Mouse (Mus musculus): Measurements from ENCODE around the gene Nubp2.

Gene Nubp2

DNA sequence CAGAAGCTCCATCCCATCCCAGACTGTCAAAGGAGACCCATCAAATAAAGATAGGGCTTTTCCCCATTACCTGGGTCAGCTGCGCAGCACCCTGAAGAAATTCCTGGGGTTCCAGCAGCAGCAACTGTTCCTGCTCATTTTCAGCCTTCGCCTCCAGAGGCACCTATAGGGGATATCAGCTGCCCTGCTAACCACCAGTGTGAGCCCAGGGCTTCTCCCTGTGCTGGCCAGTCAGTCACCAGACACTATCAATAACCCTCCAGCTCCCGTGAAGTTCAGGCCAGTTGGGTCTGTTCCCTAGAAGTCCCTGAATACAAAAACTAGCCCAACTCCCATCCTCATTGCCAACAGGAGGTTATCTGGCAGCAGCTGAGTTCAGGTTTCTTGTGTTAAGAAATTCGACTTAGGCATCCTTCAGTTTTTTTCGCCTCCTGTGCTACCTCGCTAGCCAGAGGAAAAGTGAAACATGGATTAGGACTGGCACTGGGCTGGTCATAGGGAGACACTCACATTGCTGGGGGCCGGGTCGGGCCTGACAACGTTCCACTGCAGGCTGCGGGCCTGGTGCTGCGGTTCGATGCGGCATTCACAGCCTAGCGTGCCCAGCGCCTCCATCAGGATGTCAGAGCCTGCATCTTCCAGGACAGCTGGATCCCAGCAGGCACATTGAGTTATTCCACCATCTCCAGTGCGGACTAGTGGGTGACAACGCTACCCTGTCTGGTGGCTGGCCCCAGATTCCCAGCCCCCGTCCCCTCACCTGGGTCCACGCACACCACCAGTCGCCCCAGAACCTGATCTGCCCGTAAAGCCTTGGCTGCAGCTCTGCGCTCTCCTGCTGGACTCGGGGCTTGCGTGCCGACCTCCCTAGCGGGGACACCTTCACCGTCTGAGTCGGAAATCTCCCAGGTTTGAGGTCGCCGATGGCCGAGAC lies 8.2 kb upstream of the Nubp2 start:
- DNase-seq (ENCODE audit: low spot score): no peak

DNA sequence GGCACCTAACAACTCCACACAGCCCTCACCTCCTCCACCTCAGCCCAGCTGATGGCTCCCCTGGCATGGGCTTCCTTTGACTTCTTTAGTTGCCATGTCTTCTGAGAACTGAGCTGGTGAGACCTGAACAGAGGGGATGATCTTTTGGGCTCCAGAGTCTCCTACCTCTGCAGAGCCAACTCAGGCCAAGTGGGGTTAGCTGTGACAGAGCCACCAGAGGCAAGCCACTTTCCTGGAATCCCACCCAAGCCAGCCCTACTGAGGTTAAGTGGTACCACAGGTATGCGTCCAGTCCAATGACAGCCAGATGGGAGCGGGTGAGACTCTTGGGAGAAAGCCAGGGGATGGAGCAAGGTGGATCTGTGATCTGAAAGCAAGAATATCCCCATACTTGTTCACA lies 7.1 kb upstream of the Nubp2 start:
- DNase-seq (ENCODE audit: low spot score): no peak

DNA sequence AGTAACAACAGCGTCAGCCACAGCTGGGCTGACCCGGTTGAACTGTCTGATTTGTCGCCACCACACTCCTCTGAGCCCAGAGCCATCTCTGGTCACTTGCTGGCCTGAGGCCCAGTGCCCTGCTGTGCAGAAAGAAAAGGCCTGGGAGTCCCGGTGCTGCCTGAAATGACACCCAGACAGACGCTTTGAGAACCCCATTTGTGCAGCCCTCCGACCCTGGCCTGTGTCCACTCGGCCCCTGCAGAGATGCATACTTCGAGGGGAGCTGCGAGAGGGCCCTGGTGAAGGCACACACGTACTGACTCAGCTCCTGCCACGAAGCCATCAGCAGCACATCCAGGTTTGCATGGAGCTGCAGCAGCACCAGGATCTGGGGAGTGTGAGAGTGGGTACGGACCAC lies 6.6 kb upstream of the Nubp2 start:
- no peak for DNase-seq (ENCODE audit: low spot score)

DNA sequence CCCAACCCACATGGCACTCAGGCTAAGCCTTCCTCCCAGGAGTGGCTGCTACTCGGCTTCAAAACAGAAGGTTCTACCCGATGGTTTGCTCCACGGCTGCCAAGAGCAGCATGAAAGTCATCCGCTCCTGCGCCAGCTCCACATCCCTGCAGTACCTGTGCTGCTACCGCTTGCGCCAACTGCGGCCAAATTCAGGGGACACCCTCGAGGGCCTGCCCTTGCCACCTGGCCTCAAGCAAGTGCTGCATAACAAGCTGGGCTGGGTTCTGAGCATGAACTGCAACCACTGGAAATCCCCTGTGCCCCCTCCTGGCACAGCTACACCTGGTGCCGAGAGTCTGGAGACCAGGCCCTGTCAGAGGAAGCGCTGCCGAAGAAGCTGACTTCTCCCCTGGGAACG lies 5.2 kb upstream of the Nubp2 start:
- no peak for DNase-seq (ENCODE audit: low spot score)

DNA sequence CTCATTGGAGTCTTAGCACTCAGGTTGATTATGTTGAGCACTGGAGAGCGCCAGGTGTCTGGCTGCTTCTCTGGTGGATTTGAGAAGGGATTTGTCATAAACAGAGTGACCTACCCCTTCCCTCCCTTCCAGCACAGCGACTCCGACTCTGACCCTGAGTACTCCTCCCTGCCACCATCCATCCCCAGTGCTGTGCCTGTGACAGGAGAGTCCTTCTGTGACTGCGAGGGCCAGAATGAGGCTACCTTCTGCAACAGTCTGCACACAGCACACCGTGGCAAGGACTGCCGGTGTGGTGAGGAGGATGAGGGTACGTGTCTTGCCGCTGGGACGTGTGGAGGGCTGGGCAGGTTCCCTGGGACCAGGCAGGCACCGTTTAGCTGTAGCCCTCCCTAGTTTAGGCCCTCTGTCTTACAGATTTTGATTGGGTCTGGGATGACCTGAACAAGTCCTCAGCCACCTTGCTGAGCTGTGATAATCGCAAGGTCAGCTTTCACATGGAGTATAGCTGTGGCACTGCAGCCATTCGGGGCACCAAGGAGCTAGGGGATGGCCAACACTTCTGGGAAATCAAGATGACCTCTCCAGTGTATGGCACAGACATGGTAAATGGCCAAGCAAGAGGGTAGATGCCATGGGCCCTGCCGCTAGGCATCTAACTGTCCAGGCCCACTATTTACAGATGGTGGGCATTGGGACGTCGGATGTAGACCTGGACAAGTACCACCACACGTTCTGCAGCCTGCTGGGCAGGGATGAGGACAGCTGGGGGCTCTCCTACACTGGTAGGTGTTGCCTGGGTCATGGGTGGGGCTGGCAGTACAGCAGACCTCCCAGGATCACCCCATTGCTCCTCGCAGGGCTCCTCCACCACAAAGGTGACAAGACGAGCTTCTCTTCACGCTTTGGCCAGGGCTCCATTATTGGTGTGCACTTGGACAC lies 4.3 kb upstream of the Nubp2 start:
- DNase-seq (ENCODE audit: low spot score): no peak

GRCm38 (mm10) chr17:24888862-24889261 lies 2.7 kb upstream of the Nubp2 start:
- DNase-seq (ENCODE audit: low spot score): no peak

DNA sequence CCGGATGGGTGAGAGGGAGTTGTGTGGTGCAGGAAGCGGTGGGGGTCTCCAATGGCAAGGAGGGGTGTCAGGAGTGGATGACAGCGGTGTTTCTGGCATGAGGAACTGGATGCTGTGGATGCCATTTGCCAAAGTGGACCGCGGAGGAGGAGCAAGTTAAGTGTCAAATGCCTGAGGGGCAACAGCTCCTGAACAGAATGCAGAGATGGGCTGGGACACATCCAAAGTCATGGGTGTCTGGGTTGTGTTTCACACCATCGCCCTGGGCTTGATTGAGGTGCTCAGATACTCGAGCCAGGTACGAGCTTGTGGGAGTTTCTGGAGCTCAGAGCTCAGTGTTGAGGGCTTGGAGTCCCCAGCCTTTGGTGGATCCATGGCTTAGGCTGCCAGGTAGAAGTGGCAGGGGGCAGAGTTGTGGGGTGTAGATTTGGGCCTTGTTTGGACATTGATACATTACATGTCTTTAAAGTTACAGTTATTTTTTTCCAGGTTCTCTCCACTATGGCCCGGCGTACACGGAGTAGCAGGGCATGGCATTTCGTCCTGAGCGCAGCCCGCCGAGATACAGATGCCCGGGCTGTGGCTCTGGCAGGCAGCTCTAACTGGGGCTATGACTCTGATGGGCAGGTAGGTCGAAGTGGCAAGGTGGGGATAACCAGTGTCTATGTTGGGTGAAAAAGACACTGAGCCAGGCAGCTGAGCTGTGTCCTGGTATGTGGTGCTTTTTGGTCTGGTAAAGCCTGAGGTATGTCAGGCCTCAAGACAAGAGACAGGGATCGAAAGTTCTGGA lies 1.3 kb upstream of the Nubp2 start:
- no peak for DNase-seq (ENCODE audit: low spot score)

GRCm38 (mm10) chr17:24886932-24887271 lies 753 bp upstream of the Nubp2 start:
- no peak for DNase-seq (ENCODE audit: low spot score)

DNA sequence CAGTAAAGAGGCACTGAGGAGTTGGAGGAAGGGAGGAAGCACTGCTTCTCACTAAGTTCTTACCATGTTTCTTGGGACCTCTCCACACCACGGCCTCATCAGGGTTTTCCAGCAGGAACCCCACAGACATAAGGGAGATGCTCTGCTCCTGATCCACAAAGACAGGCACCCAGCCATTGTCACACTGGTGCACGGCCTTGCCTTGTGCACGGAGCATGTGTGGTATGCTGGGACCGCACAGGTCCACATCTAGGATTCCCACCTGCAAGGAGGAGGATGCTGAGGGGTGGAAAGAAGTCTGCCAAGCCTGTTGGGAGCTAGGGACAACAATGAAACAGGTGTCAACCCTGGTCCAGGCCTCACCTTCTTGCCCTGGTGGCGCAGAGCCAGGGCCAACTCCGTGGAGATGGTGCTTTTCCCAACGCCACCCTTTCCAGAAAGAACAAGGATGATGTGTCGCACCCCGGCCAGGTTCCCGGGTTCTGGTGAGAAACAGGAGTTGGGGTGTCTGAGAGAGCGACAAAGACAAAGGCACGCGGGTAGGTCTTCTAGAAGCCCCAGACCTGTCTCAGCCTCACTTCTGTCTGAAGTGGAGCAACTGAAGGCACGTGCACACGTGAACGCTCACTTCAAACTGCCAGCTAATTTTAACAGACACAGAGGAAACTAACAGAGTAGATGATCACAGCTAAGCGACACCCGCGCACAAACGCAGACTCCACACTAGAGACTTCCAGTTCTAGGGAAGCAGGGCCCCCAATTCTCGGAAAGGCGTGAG lies 604 bp downstream of the Nubp2 start:
- no peak for DNase-seq (ENCODE audit: low spot score)

GRCm38 (mm10) chr17:24884391-24884790 lies 1.8 kb downstream of the Nubp2 start:
- no peak for DNase-seq (ENCODE audit: low spot score)

DNA sequence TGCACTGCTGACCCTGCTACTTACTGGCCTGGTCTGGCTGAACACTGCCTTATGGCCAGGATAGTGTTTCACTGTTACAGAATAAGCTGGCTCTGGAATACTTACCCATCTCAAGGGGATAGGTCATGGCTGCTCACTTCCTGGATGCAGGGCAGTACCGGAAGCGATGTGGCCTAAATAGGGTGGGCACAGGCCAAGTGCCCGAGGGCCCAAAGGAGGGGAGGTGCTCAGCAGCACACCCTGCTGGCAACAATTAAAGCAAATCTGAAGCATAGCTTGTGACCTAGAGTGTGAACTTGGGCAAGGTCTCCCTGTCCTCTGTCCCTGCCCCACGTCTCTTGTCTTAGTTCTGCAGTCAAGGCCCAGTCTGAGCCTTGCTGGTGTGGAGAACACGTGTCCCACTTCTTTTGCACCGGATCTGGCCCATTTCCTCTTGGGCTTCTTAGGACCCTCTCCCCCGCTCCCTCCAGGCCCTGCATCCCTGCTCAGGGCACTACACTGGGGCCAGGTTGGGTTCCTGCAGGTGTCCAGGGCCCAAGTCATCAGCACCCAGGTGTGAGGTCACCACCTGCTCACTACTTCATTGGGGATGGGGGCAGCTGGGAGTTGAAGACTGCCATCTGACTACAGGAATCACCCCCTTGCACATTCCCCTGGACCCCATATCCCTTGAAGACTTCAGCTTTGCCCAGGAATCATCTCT lies 4.3 kb downstream of the Nubp2 start:
- no peak for DNase-seq (ENCODE audit: low spot score)

DNA sequence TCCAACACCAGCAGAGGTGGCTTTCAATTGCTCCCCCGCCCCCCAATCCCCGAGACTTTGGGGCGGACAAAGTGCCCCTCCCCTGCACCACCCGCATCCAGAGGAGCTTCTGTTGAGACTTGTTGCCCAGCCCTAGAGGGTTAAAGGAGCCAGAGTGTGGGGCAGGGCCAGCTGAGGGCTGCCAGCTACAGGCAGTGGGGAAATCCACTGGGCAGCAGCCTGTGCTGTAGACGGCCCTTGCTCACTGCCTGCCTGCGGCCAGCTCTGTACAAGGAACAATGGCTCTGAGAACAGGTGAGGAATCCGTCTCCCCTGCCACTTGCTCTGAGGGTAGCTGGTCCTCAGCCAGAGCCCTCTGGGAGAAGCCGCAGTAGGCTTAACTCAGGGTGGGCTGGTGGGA lies 7.6 kb downstream of the Nubp2 start:
- no peak for DNase-seq (ENCODE audit: low spot score)

DNA sequence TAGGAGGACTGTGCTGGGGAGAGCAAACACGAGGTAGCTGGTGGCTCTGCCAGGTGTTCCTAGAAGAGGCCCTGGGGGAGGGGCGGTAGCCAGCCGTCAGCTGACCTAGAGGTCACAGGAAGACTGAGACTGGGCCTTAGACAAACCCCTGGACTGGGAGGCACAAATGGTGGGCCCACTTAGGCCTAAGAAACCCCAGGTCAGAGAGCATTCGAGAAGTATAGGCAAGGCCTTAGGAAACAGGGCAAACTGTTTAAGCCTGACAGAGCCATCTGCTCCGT lies 8.1 kb downstream of the Nubp2 start:
- peak; percentile 53 for DNase-seq (ENCODE audit: low spot score)

- DNase-seq (ENCODE audit: low spot score): no peak
Measured at GRCm38 (mm10) chr17:24877336-24878116, 8.6 kb downstream of the Nubp2 start.

- no peak for DNase-seq (ENCODE audit: low spot score)
Measured at GRCm38 (mm10) chr17:24874989-24875388, 11.2 kb downstream of the Nubp2 start.

DNA sequence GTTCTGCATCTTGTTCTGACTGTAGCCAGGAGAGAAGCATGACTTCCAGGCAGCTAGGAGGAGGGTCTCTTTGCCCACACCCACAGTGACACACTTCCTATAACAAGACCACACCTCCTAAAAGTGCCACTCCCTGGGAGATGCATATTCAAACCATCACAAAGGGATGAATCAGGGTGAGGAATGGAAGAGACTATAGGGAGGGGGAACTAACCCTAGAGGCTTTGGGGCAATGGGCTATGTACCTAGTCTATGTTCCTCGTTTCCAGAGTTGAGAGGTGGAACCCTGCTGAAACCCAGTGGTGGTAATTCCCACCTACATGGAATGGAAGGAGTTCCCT lies 11.8 kb downstream of the Nubp2 start:
- no peak for DNase-seq (ENCODE audit: low spot score)

DNA sequence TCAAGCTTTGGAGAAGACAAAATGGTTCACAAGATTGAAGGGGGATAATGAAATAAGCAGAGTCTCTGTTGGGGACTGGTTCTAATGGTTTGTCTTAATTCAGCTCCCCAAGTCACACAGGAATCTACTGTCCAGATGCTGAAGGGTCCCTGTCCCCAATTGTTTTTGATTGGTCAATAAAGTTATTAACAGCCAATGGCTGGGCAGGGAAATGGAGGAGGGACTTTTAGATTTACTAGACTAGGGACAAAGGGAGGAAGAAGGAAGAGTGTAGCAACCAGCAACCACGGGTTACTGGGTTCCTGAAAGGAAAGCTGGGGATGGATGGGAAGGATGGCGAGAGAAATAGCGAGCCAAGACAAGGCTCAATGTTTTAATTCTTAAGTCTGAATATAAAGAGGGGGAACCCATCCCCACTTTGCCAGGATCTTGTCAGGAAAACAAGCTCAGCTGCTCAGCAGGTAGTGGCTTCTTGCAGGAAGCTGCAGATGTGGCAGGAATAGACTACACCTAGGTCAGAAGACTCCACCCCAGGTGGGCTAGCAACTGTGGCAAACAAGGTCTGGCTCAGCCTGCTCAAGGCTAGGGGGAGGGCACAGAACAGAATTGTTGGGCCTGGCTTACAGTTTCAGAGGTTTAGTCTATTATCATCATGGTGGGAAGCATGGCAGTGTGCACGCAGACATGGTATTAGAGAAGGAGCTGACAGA lies 12.3 kb downstream of the Nubp2 start:
- no peak for DNase-seq (ENCODE audit: low spot score)

- no peak for DNase-seq (ENCODE audit: low spot score)
Measured at GRCm38 (mm10) chr17:24867914-24868313, 18.2 kb downstream of the Nubp2 start.

DNA sequence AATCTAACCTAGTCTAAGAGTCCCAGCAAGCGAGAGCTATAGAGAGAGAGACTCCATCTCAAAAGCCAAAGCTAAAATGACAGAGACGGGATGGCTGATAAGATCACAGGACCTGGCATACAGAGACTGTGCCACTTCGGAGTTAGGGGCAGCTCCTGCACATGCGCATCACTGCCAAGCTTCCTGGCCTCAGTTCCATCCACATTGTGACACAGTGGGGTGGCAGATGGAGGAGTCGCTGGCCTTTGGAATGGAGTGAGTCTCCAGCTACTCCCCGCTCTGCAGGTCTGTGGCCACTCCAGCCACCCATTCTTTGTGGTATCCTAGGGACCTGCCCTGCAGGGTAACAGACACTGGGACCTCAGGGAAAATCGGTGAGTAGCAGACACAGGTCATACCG lies 20.4 kb downstream of the Nubp2 start, which contains the start of gene Igfals:
Igfals (plus strand) TSS at position 222 of the 400 bp plus-strand sequence.
- no peak for DNase-seq (ENCODE audit: low spot score)

DNA sequence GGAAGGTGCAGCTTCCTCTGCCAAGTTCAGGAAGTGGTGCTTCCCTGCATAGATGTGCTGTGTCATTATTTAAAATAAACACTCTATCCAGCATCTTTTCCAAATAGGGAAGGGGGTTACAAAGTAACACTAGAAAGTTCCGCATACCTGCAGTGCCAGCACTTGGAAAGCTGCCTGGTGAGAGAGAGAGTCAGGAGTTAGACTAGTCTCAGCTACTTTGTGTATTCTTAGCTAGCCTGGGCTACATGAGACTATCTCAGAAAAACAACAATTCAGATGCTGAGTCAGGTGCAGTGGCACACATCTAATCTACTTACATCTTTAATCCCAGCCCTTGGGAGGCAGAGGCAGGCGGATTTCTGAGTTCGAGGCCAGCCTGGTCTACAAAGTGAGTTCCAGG lies 24.4 kb downstream of the Nubp2 start:
- DNase-seq (ENCODE audit: low spot score): no peak
